9 mouse cellular contexts compared by ENCODE assay signal in the genomic region with DNA sequence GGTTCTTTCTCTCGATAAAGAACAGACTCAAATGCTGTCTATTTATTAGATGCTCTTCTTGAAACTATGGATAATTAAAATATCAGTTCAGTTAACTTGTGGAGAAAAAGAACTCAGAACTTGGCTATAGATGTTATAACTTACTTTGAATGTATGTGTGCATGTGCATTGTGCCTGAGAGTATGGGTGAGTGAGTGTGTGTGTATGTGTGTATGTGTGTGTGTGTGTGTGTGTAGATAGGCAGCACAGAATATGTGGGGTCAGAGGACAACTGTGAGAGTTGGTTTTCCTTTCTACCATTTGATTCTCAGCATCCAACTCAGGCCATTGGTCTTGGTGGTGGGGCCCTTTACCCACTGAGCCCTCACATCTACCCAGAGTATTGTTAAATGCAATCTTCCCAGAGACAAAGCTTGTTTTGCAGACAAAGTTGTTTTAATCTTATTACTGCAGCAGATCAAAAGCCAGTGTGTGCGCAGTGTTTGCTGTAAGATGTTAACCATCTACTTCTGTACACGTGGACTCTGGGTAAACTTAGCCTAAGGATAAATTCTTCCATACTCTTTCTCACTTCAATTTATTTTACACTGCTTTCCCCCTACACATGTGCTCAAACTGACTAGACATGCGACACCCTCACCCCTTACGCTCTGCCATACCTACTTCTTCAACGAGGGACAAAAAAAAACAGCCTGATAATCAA. TPM values are rescaled to one million over a fixed set of nuclear protein-coding genes. Genes with fewer than 3 reads are reported as not detected.
DNase-seq lines count a peak whose midpoint lies in the region; ATAC-seq lines count a peak whose summit lies in the region.
"Not testable (repeated sequence)": the region's sequence is repeated elsewhere in the genome, so short reads cannot be mapped to it uniquely, and the experiment has no call there.
"Had no signal": no experiment of that assay in that cellular context is flagged by ENCODE, and none has a peak within 500 bp of the region (broad histone marks: within the 10 kb centered on the region; RNA-seq: fewer than 3 reads in every experiment).

No protein-coding gene starts in this region.

- not testable (repeated sequence) for DNase-seq in embryonic facial prominence, embryonic 11.5 days (ENCODE audit: low spot score)
- peak; percentile 83 for DNase-seq in midbrain, embryonic 11.5 days (ENCODE audit: low spot score, missing footprints)

- ATAC-seq in embryonic facial prominence, embryonic 11.5 days (replicated peaks; ENCODE audit: insufficient number of reproducible peaks, low FRiP score, low TSS enrichment, low read depth), result peak; percentile 85
- 0 out of 2 replicates have a peak, but pooled peaks have one; percentile 57 for ATAC-seq in forebrain, embryonic 15.5 days (replicated peaks)
- ATAC-seq in heart, embryonic 16.5 days (replicated peaks; ENCODE audit: extremely low read depth, insufficient read depth, low FRiP score), result peak; percentile 76; the same call in 1 of the 2 replicates
- peak; percentile 39 for ATAC-seq in intestine, embryonic 15.5 days
- ATAC-seq in limb, embryonic 13.5 days (ENCODE audit: low FRiP score, low read depth), result peak; percentile 82; the same call in 1 of the 2 replicates
- peak; percentile 76 for ATAC-seq in midbrain, embryonic 11.5 days (ENCODE audit: low FRiP score)
- peak; percentile 79; the same call in 1 of the 2 replicates for ATAC-seq in neural tube, embryonic 14.5 days (ENCODE audit: low read depth)

- not testable (repeated sequence) for H3K27ac ChIP-seq in embryonic facial prominence, embryonic 11.5 days (replicated peaks; ENCODE audit: low read depth, low read length); forebrain, embryonic 15.5 days (replicated peaks); heart, embryonic 16.5 days (ENCODE audit: low read length); intestine, embryonic 15.5 days; limb, embryonic 13.5 days; midbrain, embryonic 11.5 days (ENCODE audit: low read depth, low read length); neural tube, embryonic 14.5 days (ENCODE audit: low read depth, low read length)

- H3K4me1 ChIP-seq in embryonic facial prominence, embryonic 11.5 days (ENCODE audit: control insufficient read depth, insufficient read depth, low read length); forebrain, embryonic 15.5 days; heart, embryonic 16.5 days (ENCODE audit: control insufficient read depth, insufficient read depth, low read length); intestine, embryonic 15.5 days (replicated peaks); limb, embryonic 13.5 days; midbrain, embryonic 11.5 days (ENCODE audit: control insufficient read depth, insufficient read depth, low read length); neural tube, embryonic 14.5 days (ENCODE audit: control insufficient read depth, insufficient read depth, low read length): not testable (repeated sequence)

- H3K27me3 ChIP-seq in embryonic facial prominence, embryonic 11.5 days (ENCODE audit: control insufficient read depth, insufficient read depth, low read length); forebrain, embryonic 15.5 days; heart, embryonic 16.5 days (ENCODE audit: control insufficient read depth, insufficient read depth, low read length); intestine, embryonic 15.5 days (replicated peaks); limb, embryonic 13.5 days; midbrain, embryonic 11.5 days (ENCODE audit: control insufficient read depth, insufficient read depth, low read length); neural tube, embryonic 14.5 days (ENCODE audit: control insufficient read depth, insufficient read depth, low read length): not testable (repeated sequence)

- H3K4me2 ChIP-seq in embryonic facial prominence, embryonic 11.5 days (ENCODE audit: low read depth, low read length); forebrain, embryonic 15.5 days (replicated peaks); heart, embryonic 16.5 days (ENCODE audit: low read depth, low read length); intestine, embryonic 15.5 days (replicated peaks); limb, embryonic 13.5 days (replicated peaks); midbrain, embryonic 11.5 days; neural tube, embryonic 14.5 days (ENCODE audit: low read depth, low read length): not testable (repeated sequence)

- not testable (repeated sequence) for H3K36me3 ChIP-seq in embryonic facial prominence, embryonic 11.5 days (replicated peaks; ENCODE audit: control insufficient read depth, insufficient read depth, low read depth, low read length); forebrain, embryonic 15.5 days; heart, embryonic 16.5 days (ENCODE audit: control insufficient read depth, insufficient read depth); intestine, embryonic 15.5 days; limb, embryonic 13.5 days; midbrain, embryonic 11.5 days (ENCODE audit: control insufficient read depth, insufficient read depth, low read length); neural tube, embryonic 14.5 days (ENCODE audit: control insufficient read depth, insufficient read depth, low read length)

- not testable (repeated sequence) for H3K9ac ChIP-seq in embryonic facial prominence, embryonic 11.5 days (replicated peaks; ENCODE audit: low read length); forebrain, embryonic 15.5 days (replicated peaks); heart, embryonic 16.5 days (ENCODE audit: low read length); intestine, embryonic 15.5 days; limb, embryonic 13.5 days; midbrain, embryonic 11.5 days (ENCODE audit: low read length); neural tube, embryonic 14.5 days (replicated peaks; ENCODE audit: low read depth, low read length)

- WGBS in embryonic facial prominence, embryonic 11.5 days, result 71% methylated on average over 6 of the region's 6 CpGs
- 66% methylated on average over 6 of the region's 6 CpGs for WGBS in forebrain, embryonic 15.5 days
- 60% methylated on average over 6 of the region's 6 CpGs for WGBS in heart, embryonic 16.5 days
- 57% methylated on average over 6 of the region's 6 CpGs for WGBS in intestine, embryonic 15.5 days
- 61% methylated on average over 6 of the region's 6 CpGs for WGBS in limb, embryonic 13.5 days
- WGBS in midbrain, embryonic 11.5 days, result 66% methylated on average over 6 of the region's 6 CpGs
- WGBS in neural tube, embryonic 14.5 days, result 68% methylated on average over 6 of the region's 6 CpGs

- not testable (repeated sequence) for H3K4me3 ChIP-seq in embryonic facial prominence, embryonic 11.5 days (ENCODE audit: low read depth, low read length); forebrain, embryonic 15.5 days; heart, embryonic 16.5 days (ENCODE audit: low read length); intestine, embryonic 15.5 days (replicated peaks); limb, embryonic 13.5 days; midbrain, embryonic 11.5 days (ENCODE audit: low read depth, low read length); neural tube, embryonic 14.5 days (ENCODE audit: low read depth, low read length)

- not testable (repeated sequence) for H3K9me3 ChIP-seq in embryonic facial prominence, embryonic 11.5 days (replicated peaks; ENCODE audit: control insufficient read depth, low read length); intestine, embryonic 15.5 days
- peaks cover 32% of the 10 kb centered on the region for H3K9me3 ChIP-seq in forebrain, embryonic 15.5 days
- H3K9me3 ChIP-seq in heart, embryonic 16.5 days (replicated peaks; ENCODE audit: control insufficient read depth, low read length), result peaks cover 14% of the 10 kb centered on the region
- H3K9me3 ChIP-seq in limb, embryonic 13.5 days, result peaks cover 35% of the 10 kb centered on the region
- H3K9me3 ChIP-seq in midbrain, embryonic 11.5 days (ENCODE audit: control insufficient read depth, low read length), result peaks cover 16% of the 10 kb centered on the region
- peaks cover 11% of the 10 kb centered on the region for H3K9me3 ChIP-seq in neural tube, embryonic 14.5 days (ENCODE audit: control insufficient read depth, low read length)

RNA-seq across cellular contexts. Expression of a gene that starts 21.1 kb away (rescaled TPM):
- polyA plus RNA-seq in embryonic facial prominence, embryonic 11.5 days (2014; fragmentation: Nextera tagmentation; extraction: Ambion mirVana), result not detected in 2 replicates
- polyA plus RNA-seq in forebrain, embryonic 15.5 days (2015; fragmentation: Nextera tagmentation; extraction: Ambion mirVana), result not detected in 2 replicates
- not detected in 2 replicates for polyA plus RNA-seq in heart, embryonic 16.5 days (2015; fragmentation: Nextera tagmentation; extraction: Ambion mirVana)
- not detected in 2 replicates for polyA plus RNA-seq in intestine, embryonic 15.5 days (2015; fragmentation: Nextera tagmentation; extraction: Ambion mirVana)
- not detected in 2 replicates for polyA plus RNA-seq in limb, embryonic 13.5 days (2015; fragmentation: Nextera tagmentation; extraction: Ambion mirVana)
- not detected in 2 replicates for polyA plus RNA-seq in midbrain, embryonic 11.5 days (2014; fragmentation: Nextera tagmentation; extraction: Ambion mirVana)
- not detected in 2 replicates for polyA plus RNA-seq in neural tube, embryonic 14.5 days (2014; fragmentation: Nextera tagmentation; extraction: Ambion mirVana)
- polyA plus RNA-seq: erythroblast, embryonic 14.5 days; liver, embryonic 15.5 days had no signal

RNA-seq across cellular contexts. Expression of a gene that starts 31.6 kb away (rescaled TPM):
- polyA plus RNA-seq in embryonic facial prominence, embryonic 11.5 days (2014; fragmentation: Nextera tagmentation; extraction: Ambion mirVana), result not detected in 2 replicates
- not detected in 2 replicates for polyA plus RNA-seq in forebrain, embryonic 15.5 days (2015; fragmentation: Nextera tagmentation; extraction: Ambion mirVana)
- polyA plus RNA-seq in heart, embryonic 16.5 days (2015; fragmentation: Nextera tagmentation; extraction: Ambion mirVana), result 0.26 and 0.32 TPM in 2 replicates
- not detected in 2 replicates for polyA plus RNA-seq in intestine, embryonic 15.5 days (2015; fragmentation: Nextera tagmentation; extraction: Ambion mirVana)
- not detected in 2 replicates for polyA plus RNA-seq in limb, embryonic 13.5 days (2015; fragmentation: Nextera tagmentation; extraction: Ambion mirVana)
- polyA plus RNA-seq in midbrain, embryonic 11.5 days (2014; fragmentation: Nextera tagmentation; extraction: Ambion mirVana), result not detected in 2 replicates
- not detected in 2 replicates for polyA plus RNA-seq in neural tube, embryonic 14.5 days (2014; fragmentation: Nextera tagmentation; extraction: Ambion mirVana)
- polyA plus RNA-seq: erythroblast, embryonic 14.5 days; liver, embryonic 15.5 days had no signal
